Mouse (Mus musculus): ENCODE results near the gene Prss12.

- TF ChIP-seq CTCF (IDR thresholded peaks at IDR 0.05; ENCODE audit: low read depth, low read length) = no peak
- no peak for TF ChIP-seq POLR2A (IDR thresholded peaks at IDR 0.05; ENCODE audit: insufficient read depth, low read length)
- TF ChIP-seq EP300 (IDR thresholded peaks at IDR 0.05; ENCODE audit: insufficient read depth, low read depth, low read length) = no peak
These were observed 30.1 kb downstream of the Prss12 start for GRCm38 (mm10) chr3:123476833-123477232.
